Mouse (Mus musculus) C2C12 (cell line): ENCODE data around the gene Chst11.

Experiments used
- CTCF ChIP-seq: IDR thresholded peaks from one replicate; pipeline ENCODE4 v1.5.1; 2011; ENCODE audit not compliant: control insufficient read depth, insufficient read depth, insufficient read length
- MAX ChIP-seq: IDR thresholded peaks from one replicate; pipeline ENCODE4 v1.6.1; 2011; ENCODE audit warnings: mild to moderate bottlenecking, control low read depth
- MYOG ChIP-seq: IDR thresholded peaks from one replicate; pipeline ENCODE4 v1.6.1; 2011; ENCODE audit not compliant: control insufficient read depth, insufficient read length; ENCODE audit errors: extremely low read depth
- USF1 ChIP-seq: IDR thresholded peaks from one replicate; pipeline ENCODE4 v1.6.1; 2011; ENCODE audit warnings: low read depth, mild to moderate bottlenecking, control low read depth, moderate library complexity

DNA sequence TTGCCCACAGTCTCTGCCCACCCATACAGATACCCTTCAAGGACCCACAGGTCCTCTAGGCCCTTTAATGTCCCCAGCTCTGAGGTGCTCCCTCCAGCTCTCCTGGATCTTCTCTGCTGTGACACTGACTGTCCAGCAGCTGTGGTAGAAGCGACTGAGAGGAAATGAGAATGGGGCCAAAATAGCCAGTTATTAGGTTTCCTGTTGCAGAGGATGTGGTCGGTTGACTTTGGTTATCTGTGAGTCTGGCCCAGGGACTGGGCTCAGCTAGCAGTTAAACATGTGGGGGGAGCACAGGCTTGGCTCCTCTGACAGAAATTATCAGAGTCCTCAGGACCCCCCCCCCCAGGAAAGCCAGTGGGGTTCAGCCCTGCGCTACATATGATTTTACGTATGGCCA, 19.7 kb downstream of the Chst11 start:
- TF ChIP-seq CTCF = no peak
- TF ChIP-seq USF1 = no peak
- TF ChIP-seq MAX = no peak
- no peak for TF ChIP-seq MYOG
